Mouse (Mus musculus) kidney, adult 2 months (tissue): ENCODE data around the gene Dchs2.

Experiments
- CTCF ChIP-seq: fragments of 200-500 bp; conservative IDR thresholded peaks from 2 replicates; pipeline ENCODE4 v1.5.1; 2011; ENCODE audit warnings: low read depth, mild to moderate bottlenecking, control low read depth, low read length, moderate library complexity, mixed read lengths; ENCODE audit not compliant: insufficient read depth, insufficient read length
- POLR2A ChIP-seq: fragments of 200-500 bp; IDR thresholded peaks from one replicate; pipeline ENCODE4 v1.6.1; 2011; ENCODE audit warnings: low read depth, low read length, control low read depth

DNA sequence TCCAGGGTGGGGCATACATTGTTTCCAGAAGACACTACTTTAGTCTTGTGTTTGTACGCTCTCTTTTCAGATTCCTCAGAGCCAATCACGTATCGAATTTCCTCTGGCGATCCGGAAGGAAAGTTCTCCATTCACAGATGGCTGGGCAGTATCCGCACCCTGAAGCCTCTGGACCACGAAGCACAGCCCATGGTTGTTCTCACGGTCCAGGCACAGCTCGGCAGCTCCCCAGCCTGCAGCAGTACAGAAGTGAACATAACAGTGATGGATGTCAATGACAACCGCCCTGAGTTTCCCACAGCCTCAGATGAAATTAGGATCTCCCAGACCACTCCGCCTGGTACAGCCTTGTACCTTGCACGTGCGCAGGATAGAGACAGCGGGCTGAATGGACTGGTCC is 142.5 kb downstream of the Dchs2 start:
- TF ChIP-seq CTCF (no peak), POLR2A (no peak)
